Mouse (Mus musculus): ENCODE results near the gene Atrnl1. TPM values are rescaled to one million over a fixed set of nuclear protein-coding genes. Genes with fewer than 3 reads are reported as not detected.

Atrnl1 gene
- 2.9 and 3.5 TPM in 2 replicates for total RNA-seq (2015; ENCODE audit: low replicate concordance)
- total RNA-seq (2017; ENCODE audit: low replicate concordance) = 3.1 and 4.2 TPM in 2 replicates

DNA sequence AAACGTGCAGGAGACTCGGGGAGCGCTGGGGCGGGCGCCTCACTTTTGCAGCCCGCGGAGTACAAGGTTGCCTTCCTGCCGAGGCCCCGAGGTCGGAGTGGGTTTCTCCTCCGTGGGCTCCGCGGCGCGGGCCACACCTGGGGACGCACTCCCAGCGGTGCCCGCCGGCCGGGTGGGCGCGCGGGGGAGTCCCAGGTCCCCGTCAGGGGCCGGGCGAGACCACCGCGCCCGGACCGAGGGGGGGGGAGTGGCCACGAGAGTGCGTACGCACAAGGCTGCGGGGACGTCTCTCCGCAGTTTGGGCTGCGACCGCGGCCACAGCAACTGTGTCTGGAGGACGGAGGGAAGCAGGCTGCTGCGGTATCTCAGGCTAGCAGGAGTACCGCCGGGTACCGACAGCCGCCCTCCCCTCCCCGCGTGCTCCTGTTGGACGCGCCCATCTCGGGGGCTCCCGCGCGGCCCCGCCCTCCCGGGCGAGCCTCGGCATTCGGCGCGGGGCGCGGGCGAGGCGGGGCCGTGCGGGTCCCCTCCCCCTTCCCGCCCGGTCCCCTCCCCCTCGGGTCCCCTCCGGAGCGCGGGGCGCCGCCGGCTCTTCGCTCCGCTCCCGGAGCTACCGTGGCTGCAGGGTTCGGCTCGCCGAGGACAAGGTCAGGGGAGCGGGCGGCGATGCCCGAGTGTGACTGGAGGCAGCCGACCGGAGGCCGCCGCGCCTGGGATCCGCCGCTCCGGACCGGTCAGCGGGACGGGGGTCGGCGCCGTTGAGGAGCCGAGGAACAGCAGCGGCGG lies at the start of gene Atrnl1:
TSS of gene Atrnl1 (plus strand) at position 559 of the 786 bp plus-strand sequence.
- ATAC-seq (replicated peaks; ENCODE audit: low FRiP score, poor library complexity, severe bottlenecking) = peak; percentile 77

DNA sequence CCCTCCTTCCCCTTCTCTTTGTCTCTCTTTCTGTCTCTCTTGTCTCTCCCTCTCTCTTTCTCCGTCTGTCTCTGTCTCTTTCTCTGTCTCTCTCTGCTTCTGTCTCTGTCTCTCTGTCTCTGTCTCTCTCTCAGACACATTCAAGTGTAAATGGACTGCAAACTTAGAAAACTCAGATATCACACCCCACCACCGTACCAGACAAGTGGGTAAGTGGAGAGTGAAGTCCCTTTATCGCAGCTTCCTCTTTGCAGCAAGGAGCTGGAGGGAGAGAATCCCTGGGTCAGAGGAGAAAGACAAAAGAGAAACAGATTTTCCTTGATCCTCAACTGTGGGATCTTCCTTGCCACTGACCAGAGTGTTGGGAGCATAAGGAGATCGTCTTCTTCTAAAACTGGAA lies 49.3 kb upstream of the Atrnl1 start:
- no peak for ATAC-seq (replicated peaks; ENCODE audit: low FRiP score, poor library complexity, severe bottlenecking)

DNA sequence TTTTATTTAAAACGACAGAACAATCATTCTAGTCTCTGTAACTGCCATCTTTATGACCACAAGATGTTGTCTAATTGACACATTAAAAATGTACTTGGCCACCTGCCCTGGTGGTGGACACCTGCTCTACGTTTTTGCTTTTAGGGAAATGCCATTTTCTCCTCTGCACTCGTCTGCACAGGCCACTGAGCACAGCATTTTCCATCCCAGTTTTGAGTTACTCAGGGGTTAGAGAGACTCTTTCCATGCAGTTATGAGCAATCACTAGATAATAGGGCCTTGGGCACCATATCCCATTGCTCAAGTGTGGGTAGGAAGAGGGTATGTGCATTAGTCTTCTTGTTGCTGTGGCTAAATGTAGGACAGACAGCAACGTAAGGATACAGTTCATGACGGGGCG lies 41.8 kb upstream of the Atrnl1 start:
- no peak for ATAC-seq (replicated peaks; ENCODE audit: low FRiP score, poor library complexity, severe bottlenecking)

DNA sequence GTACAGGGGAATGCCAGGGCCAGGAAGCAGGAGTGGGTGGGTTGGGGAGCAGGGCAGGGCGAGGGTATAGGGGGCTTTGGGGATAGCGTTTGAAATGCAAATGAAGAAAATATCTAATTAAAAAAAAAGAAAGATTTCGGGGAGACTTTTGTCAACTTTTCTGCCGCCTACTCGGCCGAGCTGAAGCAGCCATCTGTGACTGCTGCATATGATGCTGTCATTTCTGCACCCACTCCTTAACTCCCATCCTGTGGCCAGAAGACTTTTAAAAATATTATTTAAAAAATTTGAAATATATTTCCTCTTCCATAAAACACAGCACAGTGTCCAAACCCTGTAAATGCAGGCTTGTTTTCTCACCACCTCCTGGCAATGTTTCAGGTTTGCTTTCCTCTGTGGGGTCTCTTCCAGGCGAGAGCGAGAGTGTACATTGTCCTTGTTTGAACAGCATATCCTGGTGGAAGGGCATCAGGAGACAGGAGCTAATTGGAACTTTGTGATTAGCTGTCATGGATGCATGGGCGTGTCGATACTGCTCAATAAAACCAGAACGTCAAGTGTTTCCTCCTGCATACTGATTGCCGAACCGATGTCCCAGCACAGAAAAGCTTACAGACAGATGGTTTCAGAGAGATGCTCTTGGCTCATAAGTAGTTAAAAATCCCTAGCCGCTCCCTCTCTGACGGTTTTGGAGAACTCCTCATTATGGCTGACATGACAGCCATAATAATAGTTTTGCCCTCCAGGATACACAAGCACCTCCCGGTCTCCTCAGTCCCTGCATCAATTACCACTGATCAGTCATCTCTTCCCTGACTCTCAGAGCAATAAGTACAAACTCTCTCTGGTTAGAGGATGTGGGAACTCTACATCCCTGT lies 38.2 kb upstream of the Atrnl1 start:
- no peak for ATAC-seq (replicated peaks; ENCODE audit: low FRiP score, poor library complexity, severe bottlenecking)

DNA sequence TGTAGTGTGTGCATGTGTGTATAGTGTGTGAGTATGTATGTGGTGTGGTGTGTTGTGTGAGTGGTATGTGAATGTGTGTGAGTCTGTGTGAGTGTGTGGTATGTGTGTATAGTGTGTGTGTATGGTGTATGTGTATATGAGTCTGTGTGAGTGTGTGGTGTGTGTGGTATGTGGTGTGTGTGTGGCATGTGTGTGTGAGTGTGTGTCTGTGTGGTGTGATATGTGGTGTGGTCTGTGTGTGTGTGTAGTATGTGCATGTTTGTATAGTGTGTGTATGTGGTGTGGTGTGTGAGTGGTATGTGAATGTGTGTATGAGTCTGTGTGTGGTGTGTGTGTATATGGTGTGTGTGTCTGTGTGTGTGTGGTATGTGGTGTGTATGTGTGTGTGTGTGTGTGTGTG lies 37.4 kb upstream of the Atrnl1 start:
- ATAC-seq (replicated peaks; ENCODE audit: low FRiP score, poor library complexity, severe bottlenecking) = no peak

DNA sequence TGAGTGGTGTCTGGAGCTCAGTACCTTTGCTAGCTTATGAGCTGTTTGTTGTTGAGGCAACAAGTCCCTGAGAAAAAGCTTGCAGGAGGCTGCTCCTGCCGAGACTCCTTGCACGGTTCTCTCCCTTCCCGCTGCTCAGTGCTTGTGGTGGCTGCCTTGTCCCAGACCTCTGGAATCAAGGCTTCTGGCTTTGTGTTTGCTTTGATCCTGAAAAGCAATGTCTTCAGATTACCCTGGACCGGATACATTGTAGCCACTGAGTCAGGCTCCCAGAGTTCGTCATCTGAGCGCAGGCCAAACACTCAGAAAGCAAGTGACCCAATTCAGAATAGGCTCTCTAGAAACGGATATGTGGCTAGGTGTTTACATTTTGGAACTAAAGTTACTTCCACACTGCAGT lies 35.8 kb upstream of the Atrnl1 start:
- no peak for ATAC-seq (replicated peaks; ENCODE audit: low FRiP score, poor library complexity, severe bottlenecking)

DNA sequence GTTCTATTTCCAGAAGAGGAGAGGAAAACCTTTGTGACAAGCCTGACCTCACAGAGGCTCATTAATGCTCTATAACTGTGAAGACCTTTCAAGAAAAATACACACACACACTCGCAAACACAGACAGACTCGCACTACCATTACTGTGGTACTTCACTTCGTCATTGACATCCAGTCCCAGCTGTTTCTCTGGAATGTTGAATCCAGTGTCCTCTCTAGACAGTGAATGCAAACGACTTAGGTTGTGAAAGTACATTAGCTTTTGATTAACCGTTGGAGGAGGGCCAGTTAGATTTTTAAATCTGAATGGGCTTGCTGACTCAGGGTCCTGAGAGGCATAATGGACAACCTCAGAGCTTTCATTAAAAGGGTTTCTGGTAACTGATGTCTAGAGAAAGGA lies 34.0 kb upstream of the Atrnl1 start:
- ATAC-seq (replicated peaks; ENCODE audit: low FRiP score, poor library complexity, severe bottlenecking) = no peak

DNA sequence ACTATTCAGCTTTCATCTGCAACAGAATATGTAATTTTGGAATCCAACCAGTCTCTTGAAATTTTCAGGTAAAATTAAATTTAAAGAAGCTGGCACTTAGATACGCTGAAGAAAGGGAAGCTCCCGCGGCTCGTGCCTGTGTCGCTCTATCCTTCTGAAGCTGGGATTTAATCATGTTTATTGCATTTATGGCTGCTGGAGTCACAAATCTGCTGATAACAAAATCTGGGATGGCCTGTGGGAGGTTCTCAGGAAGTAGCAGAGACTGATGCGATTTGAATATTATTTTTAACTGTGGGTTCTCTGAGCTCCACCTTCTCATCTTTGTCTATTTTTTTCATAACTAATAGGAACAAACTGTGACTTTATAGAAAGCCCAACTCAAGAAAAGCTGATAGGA lies 33.6 kb upstream of the Atrnl1 start:
- no peak for ATAC-seq (replicated peaks; ENCODE audit: low FRiP score, poor library complexity, severe bottlenecking)

DNA sequence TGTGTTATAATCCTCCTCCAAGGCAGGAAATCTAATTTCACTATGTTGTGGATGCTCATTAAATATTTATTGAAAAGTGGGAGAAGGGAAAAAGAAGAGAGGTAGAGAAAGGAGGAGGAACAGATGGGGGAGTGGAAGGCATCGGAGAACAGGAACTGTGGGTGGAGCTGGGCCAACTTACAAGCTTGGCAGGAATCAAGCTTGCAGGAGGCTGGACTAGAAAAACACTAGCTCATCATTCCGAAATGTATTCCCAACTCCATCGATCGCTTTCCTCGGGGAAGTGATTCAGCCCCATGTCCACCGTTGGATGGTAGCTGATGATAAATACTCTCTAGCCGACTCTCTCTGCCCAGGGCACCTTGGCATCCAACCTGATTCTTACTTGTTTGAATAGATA lies 29.9 kb upstream of the Atrnl1 start:
- no peak for ATAC-seq (replicated peaks; ENCODE audit: low FRiP score, poor library complexity, severe bottlenecking)

DNA sequence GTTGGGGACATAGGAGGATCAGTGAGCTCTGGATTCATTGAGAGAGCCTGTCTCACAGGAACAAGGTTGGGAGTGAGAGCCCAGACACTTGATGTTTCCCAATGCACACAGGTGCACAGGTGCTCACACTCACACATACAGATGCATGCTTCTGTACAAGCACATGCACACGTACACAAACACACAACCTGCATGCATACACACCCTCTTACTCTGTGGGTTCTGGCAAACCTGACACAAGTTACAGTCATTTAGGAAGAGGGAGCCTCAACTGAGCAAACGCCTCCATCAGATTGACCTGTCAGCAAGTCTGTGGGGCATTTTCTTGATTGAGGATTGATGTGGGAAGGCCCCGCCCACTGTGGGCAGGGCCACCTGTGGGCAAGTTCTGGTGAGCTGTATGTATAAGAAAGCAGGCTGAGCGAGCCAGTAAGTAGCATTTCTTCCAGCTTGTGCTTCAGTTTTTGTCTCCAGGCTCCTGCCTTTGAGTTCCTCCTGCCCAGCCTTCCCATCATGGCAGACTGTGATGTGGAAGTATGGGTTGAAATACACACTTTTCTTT lies 25.5 kb upstream of the Atrnl1 start:
- no peak for ATAC-seq (replicated peaks; ENCODE audit: low FRiP score, poor library complexity, severe bottlenecking)

DNA sequence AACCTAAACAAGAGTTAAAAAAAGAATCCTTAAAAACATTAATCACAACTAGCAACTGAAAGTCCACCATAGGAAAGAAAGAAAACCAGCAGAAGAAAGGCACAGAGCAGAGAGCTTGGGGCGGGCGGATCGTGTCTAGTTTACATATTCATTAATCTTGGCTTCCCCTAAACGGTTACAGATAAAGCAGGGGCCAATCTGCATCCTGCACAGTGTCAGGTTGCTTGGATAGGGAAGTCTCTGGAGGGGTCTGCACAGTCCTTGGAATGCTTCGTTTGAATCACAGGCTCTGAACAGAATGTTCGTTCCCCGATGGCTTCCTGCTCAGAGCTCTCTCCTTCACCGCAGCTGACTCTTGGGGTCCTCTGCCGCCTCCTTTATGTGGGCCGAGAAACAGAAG lies 24.7 kb upstream of the Atrnl1 start:
- ATAC-seq (replicated peaks; ENCODE audit: low FRiP score, poor library complexity, severe bottlenecking) = no peak

DNA sequence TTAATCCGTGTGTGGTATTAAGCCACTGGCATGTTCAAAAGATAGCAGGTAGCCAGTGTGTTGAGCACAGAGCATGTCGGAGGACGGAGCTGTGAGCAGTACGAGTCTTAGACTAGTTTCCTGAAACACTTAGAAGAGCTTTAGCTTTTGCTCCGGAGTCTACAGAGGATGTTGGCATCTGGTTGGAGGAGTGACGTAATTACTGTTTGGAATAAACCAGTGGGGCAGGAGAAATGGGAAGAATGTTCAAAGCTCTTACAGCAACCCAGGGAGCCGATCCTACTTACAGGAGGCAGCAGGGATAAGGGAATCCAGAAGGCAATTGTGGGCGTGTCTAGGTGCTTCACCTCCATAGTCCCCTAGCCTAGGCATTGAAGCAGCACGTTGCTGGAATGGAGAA lies 21.3 kb upstream of the Atrnl1 start:
- ATAC-seq (replicated peaks; ENCODE audit: low FRiP score, poor library complexity, severe bottlenecking) = no peak

DNA sequence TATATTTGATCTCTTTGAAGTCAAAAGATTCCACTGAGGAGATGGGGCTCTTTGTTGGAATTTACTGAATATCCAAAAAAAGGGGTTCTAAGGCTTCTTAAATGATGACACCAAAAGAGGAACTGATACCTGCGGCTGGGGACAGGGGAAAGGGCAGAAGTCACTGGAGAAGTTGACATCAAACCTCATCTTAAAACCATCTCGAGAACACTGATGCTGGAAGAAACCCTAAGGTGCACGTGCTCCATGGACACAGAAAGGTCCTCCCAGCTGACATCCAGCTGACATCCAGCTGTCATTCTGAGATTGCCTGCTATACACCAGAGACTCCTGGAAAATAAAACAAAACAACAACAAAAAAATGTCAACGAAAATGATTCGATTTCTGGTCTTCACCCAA lies 19.9 kb upstream of the Atrnl1 start:
- ATAC-seq (replicated peaks; ENCODE audit: low FRiP score, poor library complexity, severe bottlenecking) = no peak

DNA sequence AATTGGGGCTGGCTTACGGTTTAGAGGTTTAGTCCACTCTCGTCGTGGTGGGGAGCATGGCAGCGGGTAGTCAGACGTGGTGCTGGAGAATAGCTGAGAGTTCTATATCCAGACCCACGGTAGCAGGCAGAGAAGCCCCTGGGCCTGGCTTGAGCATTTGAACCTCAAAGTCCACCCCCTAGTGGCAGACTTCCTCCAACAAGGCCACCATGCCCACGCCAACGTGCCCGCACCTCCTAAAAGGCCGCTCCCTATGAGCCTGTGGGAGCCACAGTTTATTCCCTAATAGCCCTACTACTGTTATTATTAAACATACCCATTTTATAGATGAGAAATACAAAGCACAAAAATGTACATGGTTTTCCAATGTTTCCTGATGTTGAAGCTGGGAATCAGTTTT lies 19.2 kb upstream of the Atrnl1 start:
- ATAC-seq (replicated peaks; ENCODE audit: low FRiP score, poor library complexity, severe bottlenecking) = no peak

DNA sequence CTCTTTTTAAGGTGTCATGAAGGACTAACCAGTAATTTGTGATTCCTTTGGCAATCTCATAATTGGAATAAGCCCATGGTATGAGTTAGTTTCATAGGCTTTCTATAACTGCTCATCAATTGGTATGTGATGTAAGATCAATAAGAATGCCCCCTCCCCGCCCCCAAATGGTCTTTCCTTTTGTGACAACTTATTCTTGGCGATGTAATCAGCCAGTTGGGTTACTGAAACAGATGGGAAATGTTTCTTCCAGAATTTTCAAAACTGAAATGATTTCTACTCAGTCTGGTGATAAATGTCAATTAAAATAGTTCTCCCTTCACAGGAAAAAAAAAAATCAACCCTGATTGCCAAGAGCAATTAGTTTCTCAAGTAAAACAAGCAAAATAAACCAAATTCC lies 18.5 kb upstream of the Atrnl1 start:
- no peak for ATAC-seq (replicated peaks; ENCODE audit: low FRiP score, poor library complexity, severe bottlenecking)

DNA sequence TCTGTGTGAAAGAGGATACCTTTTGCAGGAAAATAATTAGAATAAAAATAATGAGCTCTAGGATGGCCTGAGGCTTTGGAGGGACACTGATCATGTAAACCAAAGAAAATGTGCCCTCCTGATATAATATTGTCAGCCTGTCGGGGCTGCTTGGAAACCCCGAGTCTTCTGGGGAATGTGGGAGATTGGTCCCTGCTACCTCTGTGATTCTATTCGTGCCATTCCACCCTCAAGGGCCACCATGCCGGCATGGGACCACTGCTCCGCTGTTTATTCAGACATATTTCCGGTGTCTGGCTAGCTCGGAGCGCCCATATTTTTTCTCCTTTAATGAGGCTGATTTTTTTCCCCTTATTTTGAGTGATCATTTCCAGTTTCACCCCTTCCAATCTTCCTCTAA lies 11.7 kb upstream of the Atrnl1 start:
- no peak for ATAC-seq (replicated peaks; ENCODE audit: low FRiP score, poor library complexity, severe bottlenecking)

DNA sequence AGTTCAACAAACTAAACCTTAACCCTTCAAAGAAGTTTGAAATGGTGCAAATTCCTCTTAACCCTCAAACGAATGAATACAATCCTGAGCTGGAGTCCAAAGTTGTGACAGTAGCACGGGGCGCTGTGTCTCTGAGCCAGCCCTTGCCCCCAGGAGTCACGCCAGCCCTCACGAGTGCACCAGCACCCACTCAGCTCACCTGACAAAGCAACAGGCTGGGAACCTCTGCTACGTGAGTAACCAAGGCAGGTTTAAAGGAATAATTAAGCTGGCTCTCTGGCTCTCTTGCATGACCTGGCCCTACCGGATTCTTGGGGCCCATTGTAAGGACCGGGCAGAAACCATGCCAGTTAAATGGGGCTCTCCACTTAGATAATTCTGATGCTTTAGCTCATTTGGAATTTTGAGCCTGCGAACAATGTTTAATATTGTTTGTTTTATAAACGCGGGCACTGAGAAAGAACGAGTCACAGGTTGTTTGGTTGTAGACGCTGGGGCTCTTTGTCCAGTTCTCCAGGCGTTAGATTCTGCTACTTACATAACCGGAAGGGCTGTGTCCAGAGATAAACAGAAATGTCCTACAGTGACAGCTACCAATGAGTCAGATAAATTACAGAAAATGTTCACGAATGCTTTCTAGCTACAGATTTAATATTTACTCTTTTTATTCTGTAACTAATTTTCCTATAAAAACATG lies 10.5 kb upstream of the Atrnl1 start:
- no peak for ATAC-seq (replicated peaks; ENCODE audit: low FRiP score, poor library complexity, severe bottlenecking)

DNA sequence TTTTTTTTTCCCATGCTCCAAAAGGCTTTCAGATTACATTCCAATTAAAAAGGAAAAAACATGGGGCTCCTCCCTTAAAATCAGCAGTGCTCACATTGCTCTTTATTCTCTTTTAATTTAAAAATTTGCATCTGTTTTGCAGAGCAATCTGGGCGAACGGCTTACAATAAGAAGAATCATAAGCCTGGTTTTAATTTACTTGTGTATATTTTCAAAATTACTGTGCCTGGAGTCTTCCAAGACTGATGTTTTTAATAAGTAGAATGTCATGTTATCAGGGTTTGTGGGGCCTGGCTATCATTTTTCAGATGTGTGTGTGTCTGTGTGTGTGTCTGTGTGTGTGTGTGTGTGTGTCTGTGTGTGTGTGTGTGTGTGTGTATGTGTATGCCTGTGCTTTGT lies 9.9 kb upstream of the Atrnl1 start:
- no peak for ATAC-seq (replicated peaks; ENCODE audit: low FRiP score, poor library complexity, severe bottlenecking)

DNA sequence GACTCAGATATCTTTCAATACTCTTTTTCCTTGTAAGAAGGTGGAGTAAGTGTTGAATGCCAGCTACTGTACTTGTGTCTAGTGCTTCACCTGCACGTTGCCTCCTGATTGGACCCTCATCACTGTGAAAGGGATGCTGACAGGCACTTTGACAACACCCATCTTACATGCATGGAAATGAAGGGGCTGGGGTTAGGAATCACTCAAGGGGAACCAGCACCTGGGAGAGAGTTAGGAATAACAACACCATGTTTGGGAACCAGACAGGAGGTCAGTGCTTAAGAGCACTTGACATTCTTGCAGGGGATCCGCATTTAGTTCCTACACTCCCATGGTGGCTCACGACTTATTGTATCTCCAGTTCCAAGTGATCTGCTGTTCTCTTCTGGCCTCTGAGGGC lies 7.2 kb upstream of the Atrnl1 start:
- ATAC-seq (replicated peaks; ENCODE audit: low FRiP score, poor library complexity, severe bottlenecking) = no peak

DNA sequence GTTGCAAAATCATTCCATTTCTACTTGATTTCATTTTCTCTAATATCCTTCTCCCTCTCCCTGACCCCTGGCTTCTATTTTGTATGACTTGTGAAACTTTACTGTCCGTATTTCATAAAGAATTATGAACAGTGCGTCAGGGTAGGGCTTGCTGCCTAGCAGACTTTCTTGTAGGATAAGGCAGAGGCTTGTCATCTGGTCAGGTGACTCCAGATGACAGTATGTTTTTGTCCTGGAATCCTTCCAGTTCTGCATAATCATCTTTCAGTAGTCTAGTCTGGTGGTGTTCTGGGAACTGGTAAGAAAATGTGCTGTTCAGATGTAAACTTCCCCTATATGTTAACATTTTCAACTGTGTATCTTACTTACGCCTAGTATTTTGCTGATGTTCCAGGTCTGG lies 4.9 kb upstream of the Atrnl1 start:
- ATAC-seq (replicated peaks; ENCODE audit: low FRiP score, poor library complexity, severe bottlenecking) = no peak
